Mouse (Mus musculus) erythroblast, embryonic 14.5 days (primary cell): ENCODE data around the gene Rnf114. TPM values are rescaled to one million over a fixed set of nuclear protein-coding genes. Genes with fewer than 3 reads are reported as not detected.

Source experiments
- H3K27me3 ChIP-seq: 2 replicates; pipeline ENCODE4 v1.6.1; 2012; ENCODE audit warnings: inconsistent platforms; ENCODE audit not compliant: control insufficient read depth
- H3K36me3 ChIP-seq: 2 replicates; pipeline ENCODE4 v1.6.1; 2012; ENCODE audit warnings: mild to moderate bottlenecking, inconsistent platforms; ENCODE audit not compliant: control insufficient read depth
- H3K4me1 ChIP-seq: 2 replicates; pipeline ENCODE4 v1.6.1; 2012; ENCODE audit warnings: inconsistent platforms; ENCODE audit not compliant: control insufficient read depth
- H3K4me3 ChIP-seq: replicated peaks from 2 replicates; pipeline ENCODE3; 2012; ENCODE audit warnings: moderate library complexity, mild to moderate bottlenecking, inconsistent platforms
- H3K9me3 ChIP-seq: 2 replicates; pipeline ENCODE4 v1.6.1; 2012; ENCODE audit warnings: low read length, inconsistent platforms, mixed read lengths; ENCODE audit not compliant: control insufficient read depth
- GATA1 ChIP-seq: IDR thresholded peaks from 2 replicates; pipeline ENCODE4 v1.6.1; 2012; ENCODE audit warnings: low read length, inconsistent platforms, mixed read lengths
- TAL1 ChIP-seq: IDR thresholded peaks from 3 replicates; pipeline ENCODE4 v1.6.1; 2012; ENCODE audit warnings: low read length, inconsistent platforms, mixed read lengths
- polyA plus RNA-seq: library from polyadenylated mRNA; stranded (reverse); fragments of >175 nt; gene quantifications from 2 replicates; pipeline ENCODE4 v1.2.3, GENCODE M21; 2012

Gene Rnf114
- 0.77 and 0.89 TPM in 2 replicates for polyA plus RNA-seq

DNA sequence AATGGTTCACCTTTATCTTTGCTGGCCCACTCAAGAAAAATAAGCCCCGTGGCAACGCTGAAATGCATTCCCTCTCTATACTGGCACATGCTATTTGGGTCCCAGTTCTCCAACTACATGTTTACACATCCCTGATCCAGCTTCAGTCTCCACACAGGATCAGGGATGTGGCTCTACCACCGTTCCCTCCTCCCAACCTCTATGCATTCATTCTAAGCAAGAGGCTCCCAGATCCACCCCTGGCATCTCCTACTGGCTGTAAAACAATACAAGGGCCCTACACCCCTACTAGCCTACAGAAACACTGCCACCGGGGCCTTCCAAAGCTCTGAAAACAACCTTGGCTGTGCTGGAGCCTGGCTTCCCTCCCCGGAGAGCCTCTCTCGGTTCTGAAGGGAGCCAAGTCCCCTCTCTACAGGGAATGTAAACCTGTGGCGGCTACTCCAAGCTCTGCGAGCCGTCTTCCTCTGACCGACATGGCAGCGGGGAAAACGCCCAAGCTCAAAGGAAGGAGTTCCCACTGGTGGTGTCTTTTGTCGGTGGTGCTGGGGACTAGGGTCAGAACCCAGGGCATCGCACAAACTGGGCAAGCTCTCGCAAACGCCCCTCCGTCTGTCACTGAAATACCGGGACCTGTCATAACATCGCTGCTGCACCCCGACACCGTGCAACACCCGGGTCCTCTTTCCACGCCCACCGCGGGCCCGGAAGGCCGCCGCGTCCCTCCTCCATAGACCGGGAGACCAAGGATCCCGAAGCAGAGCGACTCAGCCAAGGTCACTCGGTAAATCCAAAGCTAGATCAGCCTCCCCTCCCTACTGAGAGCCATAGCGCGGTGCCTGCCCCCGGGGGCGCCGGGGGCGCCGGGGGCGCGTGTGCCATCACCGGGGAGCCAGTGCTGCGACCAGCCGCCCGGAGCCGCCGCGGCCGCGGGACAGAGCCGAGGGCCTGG is at the start of gene Rnf114:
TSS of gene Rnf114 (plus strand) at position 889 of the 952 bp plus-strand sequence.
- H3K4me3 ChIP-seq = peak within 1 kb of the TSS; percentile 100
- no peaks in the 10 kb centered on the region for H3K27me3 ChIP-seq
- H3K4me1 ChIP-seq = peaks cover 39% of the 10 kb centered on the region
- no peaks in the 10 kb centered on the region for H3K9me3 ChIP-seq
- TF ChIP-seq TAL1 = no peak
- peaks cover 18% of the 10 kb centered on the region for H3K36me3 ChIP-seq

DNA sequence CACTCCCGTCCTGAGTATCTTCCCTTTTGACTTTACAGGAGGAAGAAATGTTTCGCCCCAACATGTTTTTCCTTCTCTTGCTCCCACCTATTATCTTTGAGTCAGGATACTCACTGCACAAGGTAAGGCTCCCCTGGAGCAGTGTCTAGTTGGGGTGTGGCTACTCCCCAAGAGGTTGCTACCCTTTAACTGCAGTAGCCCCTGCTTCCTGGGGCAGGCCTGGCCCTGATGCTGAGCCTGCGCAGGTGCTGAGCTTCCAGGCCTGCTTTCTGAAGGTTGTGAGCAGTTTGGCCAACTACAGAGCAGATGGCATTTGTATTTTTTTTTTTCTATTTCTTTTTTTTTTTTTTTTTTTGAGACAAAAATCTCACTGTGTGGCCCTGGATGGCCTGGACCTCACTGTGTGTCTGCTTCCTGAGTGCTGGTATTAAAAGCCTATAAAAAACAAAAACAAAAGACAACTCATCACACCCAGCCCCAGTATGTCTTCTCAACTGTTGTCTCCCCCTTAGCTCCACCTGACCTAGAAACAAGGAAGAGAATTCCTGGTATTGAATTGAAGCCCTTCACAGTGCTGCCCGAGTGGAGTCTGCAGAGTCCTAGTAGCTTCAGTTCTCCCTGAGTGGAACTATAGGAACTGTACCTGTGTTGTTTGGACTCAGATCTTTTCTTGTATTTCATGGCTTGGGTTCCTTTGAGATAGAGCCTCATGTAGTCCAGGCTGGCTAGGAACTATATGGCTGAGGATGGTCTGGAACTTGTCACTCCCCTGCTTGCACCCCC is 48.8 kb upstream of the Rnf114 start:
- Histone ChIP-seq H3K36me3 (peaks cover 96% of the 10 kb centered on the region), H3K4me3 (no peak overlapping the region), H3K9me3 (no peaks in the 10 kb centered on the region), H3K27me3 (no peaks in the 10 kb centered on the region), H3K4me1 (peaks cover 6% of the 10 kb centered on the region)
- no peak for TF ChIP-seq TAL1
- no peak for TF ChIP-seq GATA1

- no peak for TF ChIP-seq TAL1
- no peak for TF ChIP-seq GATA1
- H3K36me3 ChIP-seq = peaks cover 96% of the 10 kb centered on the region
- H3K27me3 ChIP-seq = no peaks in the 10 kb centered on the region
- H3K9me3 ChIP-seq = no peaks in the 10 kb centered on the region
- no peak overlapping the region for H3K4me3 ChIP-seq
- H3K4me1 ChIP-seq = peaks cover 6% of the 10 kb centered on the region
These were observed 46.3 kb upstream of the Rnf114 start for GRCm38 (mm10) chr2:167445911-167446780.

- H3K4me3 ChIP-seq = no peak overlapping the region
- H3K4me1 ChIP-seq = peaks cover 6% of the 10 kb centered on the region
- H3K27me3 ChIP-seq = no peaks in the 10 kb centered on the region
- no peak for TF ChIP-seq TAL1
- TF ChIP-seq GATA1 = no peak
- no peaks in the 10 kb centered on the region for H3K9me3 ChIP-seq
- H3K36me3 ChIP-seq = peaks cover 93% of the 10 kb centered on the region
These were observed 45.2 kb upstream of the Rnf114 start for GRCm38 (mm10) chr2:167447207-167447606.

GRCm38 (mm10) chr2:167447629-167448028 is 44.8 kb upstream of the Rnf114 start:
- H3K4me3 ChIP-seq = no peak overlapping the region
- H3K9me3 ChIP-seq = no peaks in the 10 kb centered on the region
- no peaks in the 10 kb centered on the region for H3K27me3 ChIP-seq
- no peak for TF ChIP-seq GATA1
- TF ChIP-seq TAL1 = no peak
- peaks cover 6% of the 10 kb centered on the region for H3K4me1 ChIP-seq
- peaks cover 89% of the 10 kb centered on the region for H3K36me3 ChIP-seq

DNA sequence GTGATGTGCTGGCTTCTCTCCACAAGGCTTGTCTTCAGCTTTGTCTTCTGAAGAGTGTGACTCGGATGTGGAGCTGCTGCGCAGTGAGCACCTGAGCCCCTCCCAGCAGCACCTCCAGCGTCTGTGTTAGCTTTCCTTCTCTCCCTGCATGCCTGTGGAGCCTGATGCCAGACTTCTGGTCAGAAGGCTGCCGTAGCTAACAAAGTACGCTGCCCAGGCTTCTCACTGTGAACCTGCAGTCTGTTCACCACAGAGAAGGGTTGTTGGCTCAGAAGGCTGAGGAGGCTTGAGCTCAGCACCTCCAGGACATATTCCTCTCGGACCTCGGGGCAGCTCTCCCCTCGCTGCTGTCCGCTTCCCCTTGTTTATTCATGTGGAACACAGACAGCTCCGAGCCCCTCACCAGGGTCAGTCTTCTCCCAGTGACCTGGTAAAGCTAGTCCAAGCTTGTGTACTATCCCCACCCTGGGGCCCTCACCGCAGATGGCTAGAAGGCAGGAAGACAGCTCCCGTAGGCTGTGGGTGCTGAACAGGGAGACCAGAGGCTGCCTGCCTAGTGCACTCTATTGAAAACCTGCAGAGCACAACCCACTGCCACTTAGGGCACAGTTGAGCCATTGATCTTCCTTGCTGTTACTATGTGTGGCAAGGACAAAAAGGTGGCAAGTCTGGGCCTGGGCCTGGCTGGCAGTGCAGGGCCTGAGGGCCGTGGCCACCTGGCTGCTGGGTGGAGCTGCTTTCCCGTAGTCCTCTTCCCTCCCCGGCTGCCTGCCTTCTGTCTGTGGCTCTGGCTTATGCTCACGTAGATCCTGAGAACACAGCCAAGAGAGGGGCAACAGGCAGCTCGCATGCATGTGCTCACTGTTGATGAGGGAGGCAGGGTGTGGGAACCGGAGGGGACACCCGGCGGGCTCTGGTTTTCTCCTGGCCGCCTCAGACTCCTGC is 42.8 kb upstream of the Rnf114 start:
- no peaks in the 10 kb centered on the region for H3K9me3 ChIP-seq
- TF ChIP-seq TAL1 = no peak
- H3K36me3 ChIP-seq = peaks cover 89% of the 10 kb centered on the region
- H3K4me1 ChIP-seq = peaks cover 6% of the 10 kb centered on the region
- no peaks in the 10 kb centered on the region for H3K27me3 ChIP-seq
- no peak overlapping the region for H3K4me3 ChIP-seq

DNA sequence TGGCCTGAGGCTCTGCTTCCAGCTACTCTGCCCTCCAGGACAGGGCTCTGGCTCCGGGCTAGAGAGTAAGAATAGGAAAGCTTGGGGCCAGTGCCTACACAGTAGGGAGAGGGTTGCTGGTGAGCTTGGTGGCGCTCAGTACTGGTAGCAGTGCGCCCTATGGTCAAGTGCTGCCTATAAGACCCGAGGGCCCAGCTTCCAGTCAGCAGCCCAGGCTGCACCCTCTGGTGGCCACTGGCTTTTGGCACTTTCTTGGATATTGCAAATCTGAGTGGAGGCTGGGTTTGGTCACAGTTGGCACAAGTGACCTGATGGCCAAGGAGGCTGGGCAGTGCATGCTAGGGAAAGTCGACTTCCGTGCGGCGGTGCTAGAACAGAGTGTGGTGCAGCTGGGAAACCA is 41.8 kb upstream of the Rnf114 start:
- no peaks in the 10 kb centered on the region for H3K27me3 ChIP-seq
- no peaks in the 10 kb centered on the region for H3K9me3 ChIP-seq
- H3K36me3 ChIP-seq = peaks cover 88% of the 10 kb centered on the region
- H3K4me1 ChIP-seq = peaks cover 6% of the 10 kb centered on the region
- no peak for TF ChIP-seq GATA1
- TF ChIP-seq TAL1 = no peak
- no peak overlapping the region for H3K4me3 ChIP-seq

DNA sequence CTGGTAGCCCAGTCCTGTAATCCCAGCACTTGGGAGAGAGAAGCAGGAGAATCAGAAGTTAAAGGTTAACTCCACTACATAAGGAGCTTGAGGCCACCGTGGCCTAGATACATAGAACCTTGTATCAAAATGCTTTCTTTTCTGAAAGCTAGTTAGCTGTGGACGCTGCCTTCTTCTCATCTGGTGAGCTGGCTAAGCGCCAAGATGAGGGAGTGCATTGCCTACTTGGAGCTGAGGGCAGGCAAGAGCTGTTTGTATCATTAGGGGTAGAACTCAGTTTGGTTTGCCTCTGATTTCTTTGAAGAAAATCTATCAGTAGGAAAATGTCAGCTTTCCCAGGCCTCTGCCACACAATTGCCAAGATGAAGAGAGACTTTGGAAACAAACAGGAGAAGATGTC is 38.6 kb upstream of the Rnf114 start:
- Histone ChIP-seq H3K4me1 (no peaks in the 10 kb centered on the region; the same call in 1 of the 2 replicates), H3K36me3 (peaks cover 89% of the 10 kb centered on the region), H3K4me3 (no peak overlapping the region), H3K9me3 (no peaks in the 10 kb centered on the region), H3K27me3 (no peaks in the 10 kb centered on the region)
- no peak for TF ChIP-seq GATA1
- no peak for TF ChIP-seq TAL1
